8 mouse cellular contexts compared by ENCODE assay signal in genomic region chr2:74672481-74673362, GRCm38 (mm10). TPM values are rescaled to one million over a fixed set of nuclear protein-coding genes. Genes with fewer than 3 reads are reported as not detected.
A peak's percentile ranks its signal among the peaks of the same experiment; 100 is the strongest.
DNase-seq lines count a peak whose midpoint lies in the region; ATAC-seq lines count a peak whose summit lies in the region.

No protein-coding gene starts in this region.

- H3K9ac ChIP-seq in heart, embryonic 11.5 days (ENCODE audit: low read depth, low read length): no peak overlapping the region
- H3K9ac ChIP-seq in forebrain, embryonic 12.5 days: no peak overlapping the region
- H3K9ac ChIP-seq in kidney, embryonic 16.5 days (replicated peaks; ENCODE audit: low read length): no peak overlapping the region
- no peak overlapping the region for H3K9ac ChIP-seq in stomach, embryonic 14.5 days (replicated peaks; ENCODE audit: low read depth, low read length)

- H3K9me3 ChIP-seq in heart, embryonic 11.5 days (replicated peaks; ENCODE audit: control insufficient read depth, low read length): no peaks in the 10 kb centered on the region
- H3K9me3 ChIP-seq in forebrain, embryonic 12.5 days: no peaks in the 10 kb centered on the region
- H3K9me3 ChIP-seq in kidney, embryonic 16.5 days (ENCODE audit: low read length): no peaks in the 10 kb centered on the region
- no peaks in the 10 kb centered on the region for H3K9me3 ChIP-seq in stomach, embryonic 14.5 days (ENCODE audit: control insufficient read depth, low read depth, low read length)

- intact Hi-C loops in heart, postnatal 25 days (cut with DNase I): loop anchor here (2.0 to 5.0 kb wide), 2 partner anchors 706 to 1090 kb away; partner anchors contain the start of gene Chrna1

- H3K4me2 ChIP-seq in heart, embryonic 11.5 days: peak overlapping the region; percentile 69
- peak overlapping the region; percentile 49 for H3K4me2 ChIP-seq in forebrain, embryonic 12.5 days
- H3K4me2 ChIP-seq in kidney, embryonic 16.5 days (replicated peaks; ENCODE audit: low read depth, low read length): peak overlapping the region; percentile 63
- peak overlapping the region; percentile 39 for H3K4me2 ChIP-seq in stomach, embryonic 14.5 days (replicated peaks; ENCODE audit: low read depth, low read length)

- no peak overlapping the region for H3K27ac ChIP-seq in heart, embryonic 11.5 days (ENCODE audit: low read depth, low read length)
- no peak overlapping the region for H3K27ac ChIP-seq in forebrain, embryonic 12.5 days
- no peak overlapping the region for H3K27ac ChIP-seq in kidney, embryonic 16.5 days (ENCODE audit: low read length)
- H3K27ac ChIP-seq in stomach, embryonic 14.5 days (ENCODE audit: low read length): no peak overlapping the region

- WGBS in heart, embryonic 11.5 days (ENCODE audit: insufficient replicate concordance): 1% methylated on average over 40 of the region's 40 CpGs
- under 1% methylated on average over 40 of the region's 40 CpGs for WGBS in forebrain, embryonic 12.5 days
- WGBS in kidney, embryonic 16.5 days: 7% methylated on average over 39 of the region's 40 CpGs
- 3% methylated on average over 40 of the region's 40 CpGs for WGBS in stomach, embryonic 14.5 days

- no peaks in the 10 kb centered on the region for H3K36me3 ChIP-seq in heart, embryonic 11.5 days (ENCODE audit: control insufficient read depth, insufficient read depth, low read length)
- no peaks in the 10 kb centered on the region for H3K36me3 ChIP-seq in forebrain, embryonic 12.5 days (replicated peaks)
- no peaks in the 10 kb centered on the region for H3K36me3 ChIP-seq in kidney, embryonic 16.5 days (ENCODE audit: insufficient read depth, low read length)
- H3K36me3 ChIP-seq in stomach, embryonic 14.5 days (ENCODE audit: control insufficient read depth, insufficient read depth, low read length): no peaks in the 10 kb centered on the region

- H3K27me3 ChIP-seq in heart, embryonic 11.5 days (ENCODE audit: control insufficient read depth, insufficient read depth, low read length): peaks cover 93% of the 10 kb centered on the region
- peaks cover 97% of the 10 kb centered on the region for H3K27me3 ChIP-seq in forebrain, embryonic 12.5 days
- peaks cover 85% of the 10 kb centered on the region for H3K27me3 ChIP-seq in kidney, embryonic 16.5 days (ENCODE audit: insufficient read depth, low read length)
- peaks cover 83% of the 10 kb centered on the region for H3K27me3 ChIP-seq in stomach, embryonic 14.5 days (ENCODE audit: control insufficient read depth, insufficient read depth, low read length)

- peak overlapping the region; percentile 31 for H3K4me3 ChIP-seq in heart, embryonic 11.5 days (ENCODE audit: low read depth, low read length)
- peak overlapping the region; percentile 29 for H3K4me3 ChIP-seq in forebrain, embryonic 12.5 days (replicated peaks)
- peak overlapping the region; percentile 37 for H3K4me3 ChIP-seq in kidney, embryonic 16.5 days (ENCODE audit: low read length)
- H3K4me3 ChIP-seq in stomach, embryonic 14.5 days (ENCODE audit: low read depth, low read length): peak overlapping the region; percentile 19; the same call in 1 of the 2 replicates

- ATAC-seq in heart, embryonic 11.5 days (replicated peaks; ENCODE audit: insufficient number of reproducible peaks, low FRiP score, low TSS enrichment): no peak
- ATAC-seq in forebrain, embryonic 12.5 days (ENCODE audit: low FRiP score): peak; percentile 76
- peak; percentile 36; the same call in 1 of the 2 replicates for ATAC-seq in kidney, embryonic 16.5 days (ENCODE audit: low FRiP score, low TSS enrichment)
- ATAC-seq in stomach, embryonic 14.5 days (ENCODE audit: insufficient number of reproducible peaks, insufficient read depth, low FRiP score, low read depth): no peak
- no peak for ATAC-seq in erythroid progenitor cell, adult 5-6 weeks (replicated peaks; ENCODE audit: low FRiP score, poor library complexity, severe bottlenecking)

- peaks cover 10% of the 10 kb centered on the region; the same call in 1 of the 2 replicates for H3K4me1 ChIP-seq in heart, embryonic 11.5 days (ENCODE audit: control insufficient read depth, insufficient read depth, low read length)
- H3K4me1 ChIP-seq in forebrain, embryonic 12.5 days: peaks cover 16% of the 10 kb centered on the region
- peaks cover 50% of the 10 kb centered on the region for H3K4me1 ChIP-seq in kidney, embryonic 16.5 days (ENCODE audit: insufficient read depth, low read length)
- H3K4me1 ChIP-seq in stomach, embryonic 14.5 days (ENCODE audit: control insufficient read depth, insufficient read depth, low read length): peaks cover 6% of the 10 kb centered on the region; the same call in 1 of the 2 replicates

- no peak for DNase-seq in heart, postnatal 25 days (ENCODE audit: low spot score)
- peak; percentile 76 for DNase-seq in NIH3T3 (ENCODE audit: low read depth)
- DNase-seq in lung, postnatal 4 days: peak; percentile 65 to 73

RNA-seq across cellular contexts. Expression of gene Hoxd12, which starts 2.1 kb away (rescaled TPM):
- polyA plus RNA-seq in heart, embryonic 11.5 days (2014; fragmentation: Nextera tagmentation; extraction: Ambion mirVana): not detected in 2 replicates
- not detected for total RNA-seq in heart, postnatal 25 days (2021)
- not detected in 2 replicates for polyA plus RNA-seq in forebrain, embryonic 12.5 days (2016; fragmentation: Nextera tagmentation; extraction: Ambion mirVana)
- polyA plus RNA-seq in kidney, embryonic 16.5 days (2015; fragmentation: Nextera tagmentation; extraction: Ambion mirVana): 4.5 and 4.7 TPM in 2 replicates
- polyA plus RNA-seq in stomach, embryonic 14.5 days (2014; fragmentation: Nextera tagmentation; extraction: Ambion mirVana): not detected in 2 replicates
- total RNA-seq in erythroid progenitor cell, adult 5-6 weeks (2015; ENCODE audit: low replicate concordance): not detected in 2 replicates
- total RNA-seq in erythroid progenitor cell, adult 5-6 weeks (2017; ENCODE audit: low replicate concordance): not detected in 2 replicates

RNA-seq across cellular contexts. Expression of gene Hoxd13, which starts 4.6 kb away (rescaled TPM):
- not detected in 2 replicates for polyA plus RNA-seq in heart, embryonic 11.5 days (2014; fragmentation: Nextera tagmentation; extraction: Ambion mirVana)
- total RNA-seq in heart, postnatal 25 days (2021): not detected
- polyA plus RNA-seq in forebrain, embryonic 12.5 days (2016; fragmentation: Nextera tagmentation; extraction: Ambion mirVana): not detected in 2 replicates
- polyA plus RNA-seq in kidney, embryonic 16.5 days (2015; fragmentation: Nextera tagmentation; extraction: Ambion mirVana): 0.24 and 0.36 TPM in 2 replicates
- polyA plus RNA-seq in stomach, embryonic 14.5 days (2014; fragmentation: Nextera tagmentation; extraction: Ambion mirVana): not detected in 2 replicates
- total RNA-seq in erythroid progenitor cell, adult 5-6 weeks (2015; ENCODE audit: low replicate concordance): not detected in 2 replicates
- total RNA-seq in erythroid progenitor cell, adult 5-6 weeks (2017; ENCODE audit: low replicate concordance): not detected in 2 replicates

RNA-seq across cellular contexts. Expression of gene Hoxd11, which starts 6.6 kb away (rescaled TPM):
- polyA plus RNA-seq in heart, embryonic 11.5 days (2014; fragmentation: Nextera tagmentation; extraction: Ambion mirVana): not detected in 2 replicates
- not detected for total RNA-seq in heart, postnatal 25 days (2021)
- not detected in 2 replicates for polyA plus RNA-seq in forebrain, embryonic 12.5 days (2016; fragmentation: Nextera tagmentation; extraction: Ambion mirVana)
- polyA plus RNA-seq in kidney, embryonic 16.5 days (2015; fragmentation: Nextera tagmentation; extraction: Ambion mirVana): 13.9 and 17.9 TPM in 2 replicates
- not detected in 2 replicates for polyA plus RNA-seq in stomach, embryonic 14.5 days (2014; fragmentation: Nextera tagmentation; extraction: Ambion mirVana)
- total RNA-seq in erythroid progenitor cell, adult 5-6 weeks (2015; ENCODE audit: low replicate concordance): not detected in 2 replicates
- total RNA-seq in erythroid progenitor cell, adult 5-6 weeks (2017; ENCODE audit: low replicate concordance): not detected in 2 replicates

RNA-seq across cellular contexts. Expression of gene Evx2, which starts 13.4 kb away (rescaled TPM):
- not detected in 2 replicates for polyA plus RNA-seq in heart, embryonic 11.5 days (2014; fragmentation: Nextera tagmentation; extraction: Ambion mirVana)
- not detected for total RNA-seq in heart, postnatal 25 days (2021)
- not detected in 2 replicates for polyA plus RNA-seq in forebrain, embryonic 12.5 days (2016; fragmentation: Nextera tagmentation; extraction: Ambion mirVana)
- polyA plus RNA-seq in kidney, embryonic 16.5 days (2015; fragmentation: Nextera tagmentation; extraction: Ambion mirVana): not detected in 2 replicates
- not detected in 2 replicates for polyA plus RNA-seq in stomach, embryonic 14.5 days (2014; fragmentation: Nextera tagmentation; extraction: Ambion mirVana)
- total RNA-seq in erythroid progenitor cell, adult 5-6 weeks (2015; ENCODE audit: low replicate concordance): not detected in 2 replicates
- total RNA-seq in erythroid progenitor cell, adult 5-6 weeks (2017; ENCODE audit: low replicate concordance): not detected in 2 replicates

RNA-seq across cellular contexts. Expression of gene Hoxd10, which starts 19.0 kb away (rescaled TPM):
- polyA plus RNA-seq in heart, embryonic 11.5 days (2014; fragmentation: Nextera tagmentation; extraction: Ambion mirVana): 0.11 TPM in 1 of 2 replicates, not detected in the other
- total RNA-seq in heart, postnatal 25 days (2021): not detected
- polyA plus RNA-seq in forebrain, embryonic 12.5 days (2016; fragmentation: Nextera tagmentation; extraction: Ambion mirVana): not detected in 2 replicates
- polyA plus RNA-seq in kidney, embryonic 16.5 days (2015; fragmentation: Nextera tagmentation; extraction: Ambion mirVana): 33.5 and 38.5 TPM in 2 replicates
- 0.14 TPM in 1 of 2 replicates, not detected in the other for polyA plus RNA-seq in stomach, embryonic 14.5 days (2014; fragmentation: Nextera tagmentation; extraction: Ambion mirVana)
- total RNA-seq in erythroid progenitor cell, adult 5-6 weeks (2015; ENCODE audit: low replicate concordance): not detected in 2 replicates
- not detected in 2 replicates for total RNA-seq in erythroid progenitor cell, adult 5-6 weeks (2017; ENCODE audit: low replicate concordance)

Comparison
In these comparisons a context has a peak if more than half of its experiments do, and no peak if none do; other contexts are left out.
1. ATAC-seq: peak in forebrain, embryonic 12.5 days (single experiment) and kidney, embryonic 16.5 days (single experiment); none in heart, embryonic 11.5 days (single experiment), stomach, embryonic 14.5 days (single experiment) and erythroid progenitor cell, adult 5-6 weeks (single experiment).
2. RNA of gene Hoxd11, which starts 6.6 kb away (polyA plus RNA-seq): 13.9 to 17.9 TPM in kidney, embryonic 16.5 days; not detected in heart, embryonic 11.5 days, not detected in forebrain, embryonic 12.5 days and not detected in stomach, embryonic 14.5 days; every median in the first group is over 10 times any median in the second.
3. Peak in every context shown above with its lines, with median percentiles within 50 percentile points of each other: H3K4me2 ChIP-seq and H3K4me3 ChIP-seq.